Mouse (Mus musculus): Measurements from ENCODE around the gene Olfr1287.

Olfr1287 gene

GRCm38 (mm10) chr2:111448842-111449241 lies at the start of gene Olfr1287:
Olfr1287 (plus strand) TSS chr2:111449142.
- no peak for DNase-seq (ENCODE audit: low read depth, low spot score)

- no peak for DNase-seq (ENCODE audit: low read depth, low spot score)
Observed at GRCm38 (mm10) chr2:111422931-111423330, 26.0 kb upstream of the Olfr1287 start, which contains the start of gene Olfr1286. Olfr1286 (minus strand) TSS chr2:111423115.

- DNase-seq (ENCODE audit: low read depth, low spot score): no peak
Observed at GRCm38 (mm10) chr2:111473801-111474200, 24.9 kb downstream of the Olfr1287 start, which contains the start of gene Olfr1288. Olfr1288 (plus strand) TSS chr2:111474101.

GRCm38 (mm10) chr2:111480519-111480918 lies 31.6 kb downstream of the Olfr1287 start, which contains the start of gene Olfr1289:
Olfr1289 (plus strand) TSS chr2:111480819.
- no peak for DNase-seq (ENCODE audit: low read depth, low spot score)

GRCm38 (mm10) chr2:111493729-111494128 lies 44.8 kb downstream of the Olfr1287 start, which contains the start of gene Olfr1290:
Olfr1290 (minus strand) TSS chr2:111493829.
- DNase-seq (ENCODE audit: low read depth, low spot score): no peak

- DNase-seq (ENCODE audit: low read depth, low spot score): no peak
Observed at GRCm38 (mm10) chr2:111496880-111497279, 47.9 kb downstream of the Olfr1287 start, which contains the start of gene Olfr1291-ps1. Olfr1291-ps1 (plus strand) TSS chr2:111497180.

Data from A20 (cell line).